ENCODE assay signal across 9 mouse cellular contexts in the genomic region with DNA sequence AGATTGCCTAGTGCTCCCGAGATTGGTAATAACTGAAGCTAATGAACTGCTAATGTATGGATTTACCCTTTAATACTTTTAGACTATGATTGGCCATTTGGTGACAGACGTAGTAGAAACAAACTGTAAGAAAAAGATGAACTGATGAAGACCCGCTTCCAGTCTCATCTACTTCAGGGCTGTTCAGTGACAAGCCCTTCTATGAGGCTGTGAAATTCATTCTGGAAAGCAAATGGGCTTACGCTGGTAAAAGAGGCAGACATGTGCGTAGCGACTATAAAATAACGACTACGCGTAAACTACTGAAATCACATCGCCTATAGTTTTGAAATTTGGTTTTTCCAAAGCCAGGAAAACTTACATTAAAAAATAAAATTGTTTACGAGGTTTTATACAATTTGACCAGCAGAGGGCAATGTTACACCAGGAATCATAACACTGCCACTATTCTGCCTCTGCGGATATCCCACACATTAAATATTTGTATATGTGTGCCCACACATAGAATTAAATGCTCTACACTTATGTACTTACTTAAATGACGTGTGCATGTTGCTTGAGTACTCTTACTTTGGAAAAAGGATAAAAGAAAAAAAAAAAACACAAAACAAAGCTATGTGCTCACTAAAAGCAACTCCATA. TPM values are rescaled to one million over a fixed set of nuclear protein-coding genes. Genes with fewer than 3 reads are reported as not detected.
DNase-seq lines count a peak whose midpoint lies in the region; TF ChIP-seq lines count a peak whose summit lies in the region.
"Had no signal": no experiment of that assay in that cellular context is flagged by ENCODE, and none has a peak within 500 bp of the region (broad histone marks: within the 10 kb centered on the region; RNA-seq: fewer than 3 reads in every experiment).

No protein-coding gene starts in this region.

- no peak for TF ChIP-seq POLR2A in cortical plate, adult 2 months (IDR thresholded peaks at IDR 0.05; ENCODE audit: extremely low read depth, insufficient read depth, low read length)

- intact Hi-C loops in left cerebral cortex, postnatal 14 days (cut with DNase I) = loop anchor here (2.0 kb wide), 1 partner anchor 92 kb away; no protein-coding TSS in a partner anchor

- no peaks in the 10 kb centered on the region for H3K4me1 ChIP-seq in cortical plate, adult 2 months (ENCODE audit: control insufficient read depth, insufficient read depth, low read length)

- no peak overlapping the region for H3K4me3 ChIP-seq in cortical plate, adult 2 months (ENCODE audit: insufficient read depth, low read length)

- peak; percentile 5; the same call in 1 of the 2 replicates for TF ChIP-seq CTCF in cortical plate, adult 2 months (IDR thresholded peaks at IDR 0.05; ENCODE audit: extremely low read depth, insufficient read depth, low read length)

- peak; percentile 3 for DNase-seq in adrenal gland, postnatal 10 days
- no peak for DNase-seq in adrenal gland, postnatal 4 days (ENCODE audit: low spot score in 2 of 2)
- peak; percentile 6 to 20 for DNase-seq in left cerebral cortex, postnatal 14 days (ENCODE audit: low spot score in 2 of 2)
- DNase-seq in left cerebral cortex, adult 11 months (ENCODE audit: low spot score) = no peak
- peak; percentile 31 for DNase-seq in mesoderm, embryonic 11.5 days (ENCODE audit: low read depth, low spot score)
- no peak for DNase-seq in thymus, postnatal 14 days
- DNase-seq in lung, postnatal 10 days = no peak

- H3K27ac ChIP-seq in cortical plate, adult 2 months (ENCODE audit: insufficient read depth, low read length) = no peak overlapping the region

RNA-seq across cellular contexts. Expression of a gene that starts 38.5 kb away (rescaled TPM):
- total RNA-seq in adrenal gland, postnatal 10 days (2021) = 1 to 10 TPM; 2.1 to 2.9 TPM
- total RNA-seq in adrenal gland, postnatal 4 days (2021) = 1 to 10 TPM; 3.6 to 5.1 TPM
- 1 to 10 TPM; 1.3 to 3.7 TPM for total RNA-seq in left cerebral cortex, postnatal 14 days (2021)
- 0.45 and 0.75 TPM in 2 replicates for polyA plus RNA-seq in cortical plate, adult 2 months (2012; rRNA removed)
- polyA plus RNA-seq: C2C12 had no signal

Comparison
In these comparisons a context has a peak if more than half of its experiments do, and no peak if none do; other contexts are left out.
1. DNase-seq: peak in adrenal gland, postnatal 10 days (single experiment), left cerebral cortex, postnatal 14 days (2 of 2) and mesoderm, embryonic 11.5 days (single experiment); none in adrenal gland, postnatal 4 days (0 of 2), left cerebral cortex, adult 11 months (single experiment), thymus, postnatal 14 days (single experiment) and lung, postnatal 10 days (single experiment).